Mouse (Mus musculus): ENCODE data around the gene Alg14. TPM values are rescaled to one million over a fixed set of nuclear protein-coding genes. Genes with fewer than 3 reads are reported as not detected.

Gene Alg14
- polyA plus RNA-seq, 1 experiment from 2014 or later = 44.8 TPM

GRCm38 (mm10) chr3:121291225-121291559 lies 381 bp upstream of the Alg14 start:
- Histone ChIP-seq H3K27me3 (replicated peaks; ENCODE audit: control insufficient read depth, insufficient read depth, low read length) (no peaks in the 10 kb centered on the region), H3K9me3 (ENCODE audit: control insufficient read depth, low read length) (no peaks in the 10 kb centered on the region), H3K9ac (ENCODE audit: low read depth, low read length) (peak overlapping the region; percentile 70), H3K27ac (ENCODE audit: low read depth, low read length) (peak overlapping the region; percentile 65), H3K4me3 (ENCODE audit: low read length) (peak overlapping the region; percentile 60), H3K4me1 (ENCODE audit: control insufficient read depth, insufficient read depth, low read depth, low read length) (peaks cover 7% of the 10 kb centered on the region), H3K36me3 (ENCODE audit: control insufficient read depth, insufficient read depth, low read length) (no peaks in the 10 kb centered on the region), H3K4me2 (ENCODE audit: low read length) (peak overlapping the region; percentile 59)
- ATAC-seq = no peak; the same call in 1 of the 2 replicates
- 4% methylated on average over 7 of the region's 7 CpGs for WGBS

GRCm38 (mm10) chr3:121294200-121294599 lies 2.6 kb downstream of the Alg14 start:
- Histone ChIP-seq H3K9me3 (ENCODE audit: control insufficient read depth, low read length) (no peaks in the 10 kb centered on the region), H3K36me3 (ENCODE audit: control insufficient read depth, insufficient read depth, low read length) (no peaks in the 10 kb centered on the region), H3K27me3 (replicated peaks; ENCODE audit: control insufficient read depth, insufficient read depth, low read length) (no peaks in the 10 kb centered on the region), H3K4me2 (ENCODE audit: low read length) (no peak overlapping the region), H3K27ac (ENCODE audit: low read depth, low read length) (no peak overlapping the region), H3K4me3 (ENCODE audit: low read length) (no peak overlapping the region), H3K4me1 (ENCODE audit: control insufficient read depth, insufficient read depth, low read depth, low read length) (peaks cover 7% of the 10 kb centered on the region), H3K9ac (ENCODE audit: low read depth, low read length) (no peak overlapping the region)
- WGBS = 86% methylated on average over 2 of the region's 2 CpGs
- no peak for ATAC-seq

- H3K4me1 ChIP-seq (ENCODE audit: control insufficient read depth, insufficient read depth, low read depth, low read length) = no peaks in the 10 kb centered on the region; the same call in 1 of the 2 replicates
- H3K9me3 ChIP-seq (ENCODE audit: control insufficient read depth, low read length) = no peaks in the 10 kb centered on the region
- H3K4me3 ChIP-seq (ENCODE audit: low read length) = no peak overlapping the region
- WGBS = 93% methylated on average over 7 of the region's 7 CpGs
- H3K27me3 ChIP-seq (replicated peaks; ENCODE audit: control insufficient read depth, insufficient read depth, low read length) = no peaks in the 10 kb centered on the region
- no peak overlapping the region for H3K27ac ChIP-seq (ENCODE audit: low read depth, low read length)
- no peak for ATAC-seq
- H3K36me3 ChIP-seq (ENCODE audit: control insufficient read depth, insufficient read depth, low read length) = no peaks in the 10 kb centered on the region
- no peak overlapping the region for H3K4me2 ChIP-seq (ENCODE audit: low read length)
- no peak overlapping the region for H3K9ac ChIP-seq (ENCODE audit: low read depth, low read length)
These were observed 15.1 kb downstream of the Alg14 start for GRCm38 (mm10) chr3:121306641-121307040.

- H3K27me3 ChIP-seq (replicated peaks; ENCODE audit: control insufficient read depth, insufficient read depth, low read length) = no peaks in the 10 kb centered on the region
- H3K4me2 ChIP-seq (ENCODE audit: low read length) = no peak overlapping the region
- no peaks in the 10 kb centered on the region for H3K36me3 ChIP-seq (ENCODE audit: control insufficient read depth, insufficient read depth, low read length)
- H3K9ac ChIP-seq (ENCODE audit: low read depth, low read length) = no peak overlapping the region
- WGBS = 73% methylated on average over 7 of the region's 7 CpGs
- H3K4me3 ChIP-seq (ENCODE audit: low read length) = no peak overlapping the region
- H3K27ac ChIP-seq (ENCODE audit: low read depth, low read length) = no peak overlapping the region
- no peaks in the 10 kb centered on the region for H3K9me3 ChIP-seq (ENCODE audit: control insufficient read depth, low read length)
- no peaks in the 10 kb centered on the region; the same call in 1 of the 2 replicates for H3K4me1 ChIP-seq (ENCODE audit: control insufficient read depth, insufficient read depth, low read depth, low read length)
- ATAC-seq = peak; percentile 90
These were observed 16.1 kb downstream of the Alg14 start for GRCm38 (mm10) chr3:121307532-121308234.

- no peaks in the 10 kb centered on the region for H3K27me3 ChIP-seq (replicated peaks; ENCODE audit: control insufficient read depth, insufficient read depth, low read length)
- WGBS = 72% methylated on average over 5 of the region's 5 CpGs
- no peaks in the 10 kb centered on the region for H3K36me3 ChIP-seq (ENCODE audit: control insufficient read depth, insufficient read depth, low read length)
- no peak overlapping the region for H3K27ac ChIP-seq (ENCODE audit: low read depth, low read length)
- no peak overlapping the region for H3K4me2 ChIP-seq (ENCODE audit: low read length)
- no peaks in the 10 kb centered on the region; the same call in 1 of the 2 replicates for H3K4me1 ChIP-seq (ENCODE audit: control insufficient read depth, insufficient read depth, low read depth, low read length)
- H3K9me3 ChIP-seq (ENCODE audit: control insufficient read depth, low read length) = no peaks in the 10 kb centered on the region
- peak; percentile 40; the same call in 1 of the 2 replicates for ATAC-seq
- H3K9ac ChIP-seq (ENCODE audit: low read depth, low read length) = no peak overlapping the region
- H3K4me3 ChIP-seq (ENCODE audit: low read length) = no peak overlapping the region
These were observed 17.4 kb downstream of the Alg14 start for GRCm38 (mm10) chr3:121308935-121309334.

- no peak overlapping the region for H3K4me2 ChIP-seq (ENCODE audit: low read length)
- H3K4me3 ChIP-seq (ENCODE audit: low read length) = no peak overlapping the region
- 74% methylated on average over 4 of the region's 4 CpGs for WGBS
- ATAC-seq = no peak
- no peaks in the 10 kb centered on the region for H3K27me3 ChIP-seq (replicated peaks; ENCODE audit: control insufficient read depth, insufficient read depth, low read length)
- H3K27ac ChIP-seq (ENCODE audit: low read depth, low read length) = no peak overlapping the region
- H3K9ac ChIP-seq (ENCODE audit: low read depth, low read length) = no peak overlapping the region
- no peaks in the 10 kb centered on the region for H3K36me3 ChIP-seq (ENCODE audit: control insufficient read depth, insufficient read depth, low read length)
- H3K9me3 ChIP-seq (ENCODE audit: control insufficient read depth, low read length) = no peaks in the 10 kb centered on the region
- no peaks in the 10 kb centered on the region; the same call in 1 of the 2 replicates for H3K4me1 ChIP-seq (ENCODE audit: control insufficient read depth, insufficient read depth, low read depth, low read length)
These were observed 17.9 kb downstream of the Alg14 start for GRCm38 (mm10) chr3:121309429-121309828.

GRCm38 (mm10) chr3:121309896-121310714 lies 18.5 kb downstream of the Alg14 start:
- Histone ChIP-seq H3K9me3 (ENCODE audit: control insufficient read depth, low read length) (no peaks in the 10 kb centered on the region), H3K4me3 (ENCODE audit: low read length) (no peak overlapping the region), H3K27me3 (replicated peaks; ENCODE audit: control insufficient read depth, insufficient read depth, low read length) (no peaks in the 10 kb centered on the region), H3K9ac (ENCODE audit: low read depth, low read length) (no peak overlapping the region), H3K4me1 (ENCODE audit: control insufficient read depth, insufficient read depth, low read depth, low read length) (no peaks in the 10 kb centered on the region; the same call in 1 of the 2 replicates), H3K4me2 (ENCODE audit: low read length) (no peak overlapping the region), H3K27ac (ENCODE audit: low read depth, low read length) (no peak overlapping the region), H3K36me3 (ENCODE audit: control insufficient read depth, insufficient read depth, low read length) (no peaks in the 10 kb centered on the region)
- ATAC-seq = no peak
- 90% methylated on average over 16 of the region's 16 CpGs for WGBS

- no peak for ATAC-seq
- Histone ChIP-seq H3K36me3 (ENCODE audit: control insufficient read depth, insufficient read depth, low read length) (no peaks in the 10 kb centered on the region), H3K9me3 (ENCODE audit: control insufficient read depth, low read length) (no peaks in the 10 kb centered on the region), H3K27me3 (replicated peaks; ENCODE audit: control insufficient read depth, insufficient read depth, low read length) (no peaks in the 10 kb centered on the region), H3K4me1 (ENCODE audit: control insufficient read depth, insufficient read depth, low read depth, low read length) (no peaks in the 10 kb centered on the region; the same call in 1 of the 2 replicates), H3K4me3 (ENCODE audit: low read length) (no peak overlapping the region), H3K27ac (ENCODE audit: low read depth, low read length) (no peak overlapping the region), H3K9ac (ENCODE audit: low read depth, low read length) (no peak overlapping the region), H3K4me2 (ENCODE audit: low read length) (no peak overlapping the region)
- 82% methylated on average over 6 of the region's 6 CpGs for WGBS
These were observed 20.9 kb downstream of the Alg14 start for GRCm38 (mm10) chr3:121312426-121312825.

- Histone ChIP-seq H3K9ac (ENCODE audit: low read depth, low read length) (no peak overlapping the region), H3K4me1 (ENCODE audit: control insufficient read depth, insufficient read depth, low read depth, low read length) (no peaks in the 10 kb centered on the region; the same call in 1 of the 2 replicates), H3K4me3 (ENCODE audit: low read length) (no peak overlapping the region), H3K36me3 (ENCODE audit: control insufficient read depth, insufficient read depth, low read length) (no peaks in the 10 kb centered on the region), H3K27ac (ENCODE audit: low read depth, low read length) (no peak overlapping the region), H3K9me3 (ENCODE audit: control insufficient read depth, low read length) (no peaks in the 10 kb centered on the region), H3K27me3 (replicated peaks; ENCODE audit: control insufficient read depth, insufficient read depth, low read length) (no peaks in the 10 kb centered on the region), H3K4me2 (ENCODE audit: low read length) (no peak overlapping the region)
- ATAC-seq = no peak
- 75% methylated on average over 9 of the region's 9 CpGs for WGBS
These were observed 21.4 kb downstream of the Alg14 start for GRCm38 (mm10) chr3:121312979-121313378.
